Mouse (Mus musculus) right cerebral cortex, adult 18-20 months (tissue): ENCODE measurements around the gene Ubash3a.
"Not testable (repeated sequence)": the region's sequence is repeated elsewhere in the genome, so short reads cannot be mapped to it uniquely, and the experiment has no call there.

Experiments
- DNase-seq: peaks from one replicate; pipeline ENCODE4 v3.0.0; 2022; ENCODE audit warnings: mixed read lengths

Ubash3a gene

DNA sequence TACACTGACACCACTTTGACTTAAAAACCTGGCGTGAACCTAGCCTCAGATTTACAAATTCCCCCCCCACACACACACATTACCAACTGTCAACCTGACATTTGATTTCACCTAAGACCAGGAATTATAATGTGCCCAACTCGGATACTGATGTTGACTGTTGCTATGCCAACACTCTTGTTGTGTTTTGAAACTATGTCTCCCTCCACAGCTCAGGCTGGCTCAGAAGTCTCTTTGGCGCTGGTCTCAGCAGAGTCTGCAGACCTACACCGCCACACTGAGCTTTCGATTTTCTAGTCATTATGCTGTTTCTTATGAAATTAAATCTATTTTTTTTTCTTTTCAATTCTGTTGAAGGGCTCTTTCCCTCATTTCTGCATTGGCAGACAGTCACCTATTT, 55.0 kb downstream of the Ubash3a start:
- DNase-seq: no peak

DNA sequence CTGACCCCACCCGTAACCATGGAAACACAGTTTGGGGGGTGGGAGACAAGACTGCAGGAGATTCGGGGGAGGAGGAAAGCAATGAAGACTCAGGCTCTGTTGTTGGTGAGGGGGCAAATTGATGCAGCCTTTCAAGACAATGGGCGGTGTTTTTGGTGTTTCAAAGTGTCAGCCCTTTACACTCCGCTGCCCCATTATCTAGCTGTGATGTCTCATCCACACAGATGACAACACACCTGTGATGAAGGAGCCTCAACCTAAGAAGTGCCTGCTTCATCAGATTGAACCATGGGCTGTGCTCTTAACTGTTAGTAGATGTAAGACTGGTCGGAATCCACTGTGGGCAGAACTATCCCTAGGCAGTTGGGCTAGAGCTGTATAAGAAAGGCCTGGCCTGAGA, 56.1 kb downstream of the Ubash3a start:
- DNase-seq: no peak

DNA sequence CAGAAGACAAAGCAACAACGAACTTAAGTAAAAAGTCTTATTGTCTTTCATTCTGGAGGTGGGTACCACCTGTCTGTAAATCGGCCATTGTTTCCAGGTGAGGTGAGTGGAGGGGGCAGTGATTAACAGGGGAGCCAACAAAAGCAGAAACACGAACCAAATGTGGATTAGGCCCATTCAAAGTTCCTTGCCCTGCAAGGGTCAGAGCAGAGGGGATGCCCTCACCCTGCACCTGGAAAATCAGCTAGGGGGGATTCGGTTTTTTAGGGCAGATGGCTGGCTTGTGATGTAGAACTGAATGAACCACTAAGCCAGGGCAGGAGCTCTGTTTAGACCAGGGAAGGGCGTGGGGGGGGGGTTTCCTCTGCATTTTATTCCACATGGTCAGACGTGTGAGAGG, 56.7 kb downstream of the Ubash3a start:
- DNase-seq: no peak

DNA sequence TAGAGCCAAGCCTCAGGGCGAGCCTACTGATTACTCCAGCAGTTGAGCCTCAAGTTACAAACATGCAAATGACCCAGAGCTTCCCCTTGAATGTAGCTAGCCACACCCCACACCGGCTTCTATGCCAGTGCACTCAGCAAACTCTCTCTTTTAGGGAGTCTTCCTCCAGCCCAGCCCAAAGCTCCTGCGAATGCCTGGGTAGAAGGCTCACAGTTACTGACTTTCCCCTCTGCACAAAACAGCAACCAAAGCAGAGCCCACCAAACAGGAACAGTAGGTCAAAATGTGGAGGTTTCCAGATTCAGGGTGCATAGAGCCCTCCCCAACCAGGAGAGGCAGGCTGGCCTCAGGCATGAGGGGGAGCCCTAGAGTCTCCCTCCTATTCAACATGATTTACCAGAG, 57.5 kb downstream of the Ubash3a start:
- DNase-seq: no peak

DNA sequence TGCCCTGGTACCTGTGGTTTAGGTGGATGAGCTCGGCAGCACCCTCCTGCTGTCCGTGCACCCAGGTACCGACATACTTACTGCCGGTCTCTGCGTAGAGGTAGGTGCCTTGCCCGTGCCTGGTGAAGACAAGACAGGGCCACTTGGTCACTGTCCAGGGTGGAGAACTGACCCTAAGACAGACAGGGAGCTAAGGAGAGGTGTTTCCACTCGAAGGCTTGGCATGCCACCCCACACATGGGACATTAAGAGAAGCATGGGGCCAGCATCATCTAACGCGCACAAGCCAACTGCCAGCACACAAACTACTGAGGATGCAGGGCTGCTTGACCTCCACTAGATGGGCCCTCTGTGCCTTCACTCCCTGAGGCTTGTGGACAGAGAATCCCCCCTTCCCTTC, 58.2 kb downstream of the Ubash3a start:
- DNase-seq: no peak

DNA sequence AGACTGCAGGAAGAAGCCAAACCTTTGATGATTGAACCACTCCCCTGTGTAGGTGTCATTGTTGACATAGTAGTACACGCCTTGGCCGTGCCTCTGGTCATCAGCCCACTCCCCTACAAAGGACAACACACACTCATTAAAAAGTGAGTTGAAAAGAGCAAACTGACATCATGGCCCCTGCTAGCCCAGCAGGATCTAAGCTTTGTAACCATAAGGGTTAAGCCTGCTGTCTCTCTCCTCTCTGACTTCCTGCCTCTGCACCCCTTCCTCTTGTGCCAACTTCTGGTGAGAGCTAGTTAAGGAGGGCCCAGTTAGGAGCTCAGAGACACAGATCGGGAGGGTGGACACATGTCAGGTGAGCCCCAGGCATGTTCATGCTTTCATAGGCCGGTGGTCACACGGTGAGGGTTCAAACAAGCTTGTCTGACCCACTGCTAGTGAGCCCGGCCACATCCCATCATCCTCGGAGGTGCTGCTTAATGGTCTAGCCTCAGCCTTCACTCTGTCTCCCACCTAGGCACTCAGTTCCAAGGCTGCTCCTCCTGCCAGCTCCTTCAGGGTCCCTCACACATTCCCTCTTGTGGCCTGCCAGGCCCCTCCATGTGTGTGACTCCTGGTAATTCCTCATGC, 58.8 kb downstream of the Ubash3a start:
- no peak for DNase-seq

DNA sequence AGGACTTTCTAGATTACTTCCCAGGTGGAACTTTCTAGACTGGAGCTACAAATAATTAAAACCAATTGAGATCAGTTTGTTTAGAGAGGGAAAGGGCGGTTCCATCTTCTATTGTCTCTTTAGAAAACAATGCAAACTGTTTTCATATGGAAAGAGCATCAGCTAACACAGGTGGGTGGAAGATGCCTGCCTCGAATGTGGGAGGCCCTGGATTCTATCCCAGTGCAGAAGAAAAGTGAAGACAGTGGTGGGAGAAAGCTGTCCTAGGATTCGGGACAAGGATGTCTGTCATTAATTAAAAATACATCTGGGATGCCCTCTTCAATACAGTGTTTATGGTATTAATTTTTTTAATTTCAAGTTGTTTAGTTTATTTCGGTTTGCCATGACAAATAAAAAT, 59.5 kb downstream of the Ubash3a start:
- DNase-seq: peak; percentile 57

DNA sequence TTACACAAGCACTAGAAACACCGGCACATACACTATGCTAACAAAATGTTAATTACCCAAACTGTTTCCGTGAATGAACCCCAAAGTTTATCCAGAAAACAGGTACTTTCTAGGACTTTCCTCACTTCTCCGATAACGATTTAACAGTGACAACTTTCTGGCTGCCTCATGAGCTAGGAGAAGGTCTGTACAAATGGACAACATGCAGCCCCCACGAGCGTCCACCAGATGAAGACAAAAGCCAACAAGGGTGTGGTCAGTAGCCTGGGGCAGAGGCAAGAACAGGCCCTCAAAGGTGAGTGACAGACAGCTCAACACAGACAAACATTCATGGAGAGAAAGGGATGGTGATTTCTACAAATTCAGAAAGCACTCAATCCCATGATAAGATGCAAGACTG, 59.9 kb downstream of the Ubash3a start:
- DNase-seq: no peak

DNA sequence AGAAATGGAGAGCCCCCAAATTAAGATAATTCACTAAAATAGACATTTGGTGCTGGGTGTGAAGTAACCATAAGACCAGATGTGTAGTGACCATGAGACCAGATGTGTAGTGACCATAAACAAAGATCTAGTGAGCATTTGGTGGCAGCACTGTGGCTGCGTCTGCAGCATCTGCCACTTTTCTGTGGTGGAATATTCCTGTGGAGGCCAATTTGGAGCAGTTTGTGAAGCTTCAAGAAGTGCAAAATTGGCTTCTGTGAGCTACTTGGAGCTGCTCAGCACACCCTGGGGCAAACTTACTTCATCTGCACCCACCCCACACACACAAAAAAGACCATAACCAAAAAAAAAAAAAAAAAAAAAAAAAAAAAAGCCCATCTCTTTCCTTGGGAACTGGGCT, 60.3 kb downstream of the Ubash3a start:
- DNase-seq: no peak

DNA sequence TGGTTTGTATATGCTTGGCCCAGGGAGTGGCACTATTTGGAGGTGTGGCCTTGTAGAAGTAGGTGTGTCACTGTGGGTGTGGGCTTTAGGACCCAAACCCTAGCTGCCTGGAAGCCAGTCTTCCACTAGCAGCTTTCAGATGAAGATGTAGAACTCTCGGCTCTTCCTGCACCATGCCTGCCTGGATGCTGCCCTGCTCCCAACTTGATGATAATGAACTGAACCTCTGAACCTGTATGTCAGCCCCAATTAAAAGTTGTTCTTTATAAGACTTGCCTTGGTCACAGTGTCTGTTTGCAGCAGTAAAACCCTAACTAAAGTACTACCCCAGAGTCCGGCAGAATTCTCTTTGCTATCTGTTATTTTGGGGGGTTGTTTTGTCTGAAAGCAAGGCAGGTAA, 62.1 kb downstream of the Ubash3a start:
- no peak for DNase-seq

DNA sequence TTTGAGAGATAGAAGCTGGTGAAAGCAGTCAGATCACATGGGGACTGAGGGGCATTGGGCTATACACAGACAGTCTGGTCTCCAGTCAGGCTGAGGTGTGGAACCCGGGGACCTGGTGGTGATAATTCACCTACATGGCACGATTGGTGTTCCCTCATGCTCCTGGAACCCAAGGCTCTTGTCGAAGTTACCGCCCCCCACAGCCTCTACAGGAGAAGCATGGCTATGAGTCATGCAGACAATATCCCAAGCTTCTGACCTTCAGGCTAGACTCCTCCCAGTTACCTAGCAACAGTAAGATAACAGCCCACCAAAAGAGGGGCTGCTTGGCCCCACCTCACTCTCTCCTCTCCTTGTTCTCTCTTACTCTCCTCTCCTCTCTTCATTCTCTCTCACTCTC, 62.6 kb downstream of the Ubash3a start:
- no peak for DNase-seq

DNA sequence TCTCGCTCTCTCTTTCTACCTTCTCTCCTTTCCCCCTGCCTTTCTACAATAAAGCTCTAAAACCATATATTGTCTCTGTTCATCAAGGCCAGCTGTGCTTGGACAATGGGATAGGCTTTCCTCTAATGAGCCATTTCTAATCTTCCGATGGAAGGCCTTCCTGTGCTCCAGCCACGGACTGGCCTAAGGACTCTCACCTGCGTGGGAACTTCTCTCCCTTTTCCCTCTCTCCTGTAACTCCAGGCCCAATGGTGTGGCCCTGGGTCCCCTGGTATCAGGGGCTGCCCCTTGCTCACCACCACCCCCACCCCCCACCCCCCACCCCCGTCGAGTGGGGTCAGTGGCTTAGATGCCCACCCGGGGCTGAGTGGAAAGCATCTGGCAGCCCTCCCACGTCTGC, 63.1 kb downstream of the Ubash3a start:
- DNase-seq: not testable (repeated sequence)

DNA sequence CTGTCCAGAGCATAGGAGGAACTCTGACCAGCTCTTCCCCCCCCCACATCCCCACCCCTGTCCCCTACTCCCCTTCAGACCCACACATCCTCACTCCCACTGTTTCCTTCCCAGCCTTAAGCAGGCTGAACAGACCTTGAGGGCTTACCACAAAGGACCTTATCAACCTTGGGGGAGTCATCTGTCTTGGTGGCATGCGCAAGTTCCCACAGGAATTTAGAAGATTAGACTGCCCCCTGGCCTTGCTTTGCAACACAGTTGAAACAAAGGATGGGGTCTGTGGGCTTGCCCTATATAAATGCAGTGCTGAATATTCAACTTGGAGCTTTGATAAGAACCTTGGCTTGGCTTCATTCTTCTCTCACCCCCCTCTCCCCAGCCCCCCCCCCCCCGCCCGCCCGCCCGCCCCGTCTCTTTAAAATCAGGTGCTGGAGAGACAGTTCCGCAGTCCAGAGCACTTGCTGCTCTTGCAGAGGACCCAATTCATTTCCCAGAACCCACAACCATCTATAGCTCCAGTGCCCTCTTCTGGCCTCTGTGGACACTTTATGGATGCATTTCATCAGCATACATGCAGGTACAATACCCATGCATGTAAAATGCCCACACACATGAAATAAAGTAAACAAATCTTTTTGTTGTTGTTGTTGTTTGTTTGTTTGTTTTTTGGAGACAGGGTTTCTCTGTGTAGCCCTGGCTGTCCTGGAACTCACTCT, 63.6 kb downstream of the Ubash3a start:
- no peak for DNase-seq

DNA sequence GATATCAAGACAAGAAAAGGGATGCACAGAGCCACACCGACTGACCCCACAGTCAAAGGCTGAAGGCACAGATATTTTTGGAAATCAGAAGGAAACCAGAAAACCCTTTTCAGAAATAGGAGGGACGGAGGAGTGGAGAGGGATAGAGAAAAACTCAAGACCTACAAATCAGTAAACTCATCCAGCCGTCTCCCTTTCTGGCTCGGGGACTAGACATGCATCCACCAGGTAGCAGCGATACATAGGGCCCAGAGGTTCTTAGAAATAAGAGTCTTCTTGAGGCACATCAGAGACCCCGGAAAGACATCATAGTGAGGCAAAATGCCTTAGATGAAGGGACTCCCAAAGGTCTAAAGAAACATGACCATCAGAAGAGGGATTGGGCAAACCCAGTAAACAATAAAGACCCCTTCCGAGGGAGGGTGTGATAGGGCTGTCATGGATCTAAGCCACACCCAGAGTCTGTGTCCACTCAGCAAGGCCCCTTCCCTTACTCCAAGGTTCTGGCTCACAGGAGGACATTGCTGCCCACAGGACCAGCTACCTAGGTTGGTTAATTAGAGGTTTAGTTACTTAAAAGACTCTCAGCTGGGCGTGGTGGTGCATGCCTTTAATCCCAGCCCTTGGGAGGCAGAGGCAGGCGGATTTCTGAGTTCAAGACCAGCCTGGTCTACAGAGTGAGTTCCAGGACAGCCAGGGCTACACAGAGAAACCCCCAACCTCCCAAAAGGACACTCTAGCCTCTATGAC, 64.9 kb downstream of the Ubash3a start:
- DNase-seq: no peak

DNA sequence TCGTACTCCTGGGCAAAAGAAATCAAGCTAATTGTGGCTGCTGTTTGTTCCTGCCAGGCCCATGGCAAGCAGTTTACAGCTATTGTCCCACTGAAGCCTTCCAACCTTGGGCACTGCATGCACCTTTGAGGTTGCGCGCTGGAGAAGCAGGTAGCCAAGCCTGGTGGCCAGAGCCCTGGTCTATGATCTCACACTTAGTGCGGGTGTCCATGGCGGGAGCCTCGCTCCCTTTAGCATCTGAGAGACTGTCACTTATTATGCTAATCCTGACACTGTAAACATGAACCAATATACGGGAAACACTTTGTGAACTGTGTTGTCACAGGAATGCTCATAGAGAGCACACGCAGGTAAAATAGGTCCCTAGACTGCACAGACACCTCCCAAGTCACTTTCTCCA, 66.0 kb downstream of the Ubash3a start:
- no peak for DNase-seq

DNA sequence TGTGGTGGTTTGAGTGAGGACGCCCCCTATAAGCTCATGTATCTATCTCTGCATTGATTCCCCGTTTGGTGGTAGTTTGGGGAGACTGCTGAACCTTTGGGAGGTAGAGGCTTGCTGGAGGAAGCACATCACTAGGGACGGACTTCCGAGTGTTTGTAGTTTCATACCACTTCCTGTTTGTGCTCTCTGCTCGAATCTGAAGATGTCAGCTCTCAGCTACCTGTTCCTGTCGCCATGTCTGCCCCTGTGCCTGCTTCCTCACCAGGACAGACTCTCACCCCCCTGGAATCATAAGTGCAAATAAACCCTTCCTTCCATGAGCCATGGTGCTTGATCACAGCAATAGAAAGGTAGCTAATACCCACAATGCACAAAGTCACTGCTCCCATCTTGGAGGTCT, 67.5 kb downstream of the Ubash3a start:
- DNase-seq: no peak

DNA sequence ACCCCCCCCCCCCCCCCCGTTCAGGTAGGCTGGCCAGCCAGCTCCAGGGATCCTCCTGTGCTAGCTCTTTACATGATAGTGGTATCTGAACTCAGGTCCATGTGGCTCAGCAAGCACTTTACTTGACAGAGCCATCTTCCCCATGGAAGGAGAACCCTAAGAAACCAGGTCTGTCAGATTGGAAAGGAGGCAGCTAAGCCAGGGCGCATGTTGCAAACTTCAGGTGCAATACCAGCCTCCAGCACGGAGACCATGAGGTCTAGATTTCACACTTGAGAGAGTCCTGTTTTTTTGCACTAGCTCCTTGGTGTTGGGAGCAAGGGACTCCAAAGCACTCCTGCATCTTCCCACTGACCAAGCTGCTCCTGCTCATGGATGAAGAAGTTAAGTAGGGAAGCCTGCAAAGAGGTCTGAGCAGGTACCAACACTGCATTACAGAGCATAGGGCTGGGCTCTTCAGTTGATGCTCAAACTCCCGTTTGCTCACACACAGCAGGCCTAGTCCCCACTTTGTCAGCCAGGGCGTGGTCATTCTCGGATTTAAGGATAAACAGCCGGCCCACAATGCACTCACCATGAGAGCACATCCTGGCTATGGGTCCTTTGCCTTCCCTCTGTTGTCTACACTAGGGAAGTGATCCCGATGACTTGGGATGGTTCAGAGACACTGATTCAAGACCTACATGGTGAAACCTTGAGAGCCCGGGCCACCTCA, 68.7 kb downstream of the Ubash3a start:
- DNase-seq: peak; percentile 55

DNA sequence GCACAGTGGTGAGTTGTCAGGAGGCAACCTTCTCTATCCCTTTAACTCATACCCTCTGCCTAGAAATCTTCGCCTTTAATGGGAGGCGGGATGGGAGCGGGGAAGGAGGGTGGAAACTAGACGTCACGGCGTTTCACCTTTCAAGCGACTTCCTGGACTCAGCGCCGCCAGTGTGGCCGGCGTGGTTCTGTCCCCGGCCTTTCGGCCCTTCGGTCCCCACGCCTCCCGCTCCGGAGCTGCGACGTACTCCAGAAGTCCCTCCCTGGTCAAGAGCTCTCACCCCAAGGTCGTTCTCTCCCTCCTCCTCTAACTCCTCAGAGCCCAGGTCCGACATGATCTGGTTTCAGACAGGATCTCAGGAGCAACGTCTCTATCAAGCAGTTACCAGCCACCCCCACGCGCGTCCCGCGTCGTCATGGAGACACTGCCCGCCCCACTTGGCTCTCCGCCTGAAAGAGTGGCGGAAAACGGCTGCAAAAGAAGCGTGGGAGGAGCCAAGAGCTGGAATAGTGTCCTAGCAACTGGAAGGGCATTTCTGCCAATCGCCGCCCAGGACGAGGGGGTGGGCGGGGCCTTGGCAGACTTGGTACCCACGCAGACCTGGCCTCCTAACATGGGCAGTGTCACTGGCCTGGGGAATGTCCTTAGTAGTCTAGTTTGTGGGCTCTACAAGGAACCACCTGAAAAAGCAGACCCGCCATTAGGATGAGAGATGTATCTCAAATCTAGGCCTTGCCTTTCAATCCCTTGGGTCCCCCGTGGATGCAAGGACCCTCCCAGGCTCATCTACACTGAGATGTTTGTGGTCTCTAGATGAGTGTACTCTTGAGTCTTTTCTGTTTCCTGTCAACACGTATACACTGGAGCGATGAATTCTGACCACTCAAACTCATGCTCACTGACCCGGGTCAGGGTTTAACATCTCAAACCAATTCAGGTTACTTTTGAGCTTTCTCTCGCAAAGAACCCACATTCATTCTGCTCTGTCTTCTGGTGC, 69.5 kb downstream of the Ubash3a start, which contains the start of gene Rsph1:
TSS of gene Rsph1 (minus strand) at position 462 of the 997 bp plus-strand sequence.
- DNase-seq: peak; percentile 100

DNA sequence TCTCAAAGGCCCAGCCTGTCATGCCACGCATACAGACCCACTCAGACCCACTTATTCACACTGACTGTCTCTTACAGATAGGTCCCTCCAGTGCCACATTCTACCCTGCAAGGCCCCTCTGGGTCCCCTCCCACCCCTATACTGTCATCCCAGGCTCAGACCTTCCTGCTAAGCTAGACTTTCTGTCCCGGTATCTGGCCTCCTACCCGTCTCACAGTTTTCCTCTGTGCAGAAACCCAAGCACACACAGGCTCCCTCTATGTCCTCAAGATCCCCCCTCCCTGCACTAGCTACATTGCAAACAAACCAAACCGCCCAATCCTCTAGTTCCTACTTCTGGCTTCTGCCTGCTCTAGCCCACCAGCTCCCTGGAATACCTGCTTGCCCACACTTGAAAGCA, 70.3 kb downstream of the Ubash3a start:
- DNase-seq: no peak

DNA sequence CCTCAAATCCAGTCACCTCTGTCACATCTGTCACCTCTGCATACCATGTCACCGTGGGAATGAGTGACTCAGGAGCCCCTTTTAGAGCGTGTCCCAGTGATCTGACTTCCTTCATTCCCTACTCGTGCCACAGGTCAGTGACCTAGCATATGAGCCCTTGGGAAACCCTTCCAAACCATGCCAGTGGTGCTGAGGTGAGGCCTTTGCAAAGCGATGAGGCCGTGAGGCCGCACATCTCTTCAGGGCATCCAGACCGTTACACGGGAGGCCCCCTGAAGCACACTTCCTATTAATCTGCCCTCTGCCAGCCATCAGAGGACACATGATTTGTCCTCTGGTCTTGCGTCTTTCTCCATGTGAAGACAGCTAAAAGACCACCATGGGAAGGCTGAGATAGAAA, 71.9 kb downstream of the Ubash3a start:
- no peak for DNase-seq

DNA sequence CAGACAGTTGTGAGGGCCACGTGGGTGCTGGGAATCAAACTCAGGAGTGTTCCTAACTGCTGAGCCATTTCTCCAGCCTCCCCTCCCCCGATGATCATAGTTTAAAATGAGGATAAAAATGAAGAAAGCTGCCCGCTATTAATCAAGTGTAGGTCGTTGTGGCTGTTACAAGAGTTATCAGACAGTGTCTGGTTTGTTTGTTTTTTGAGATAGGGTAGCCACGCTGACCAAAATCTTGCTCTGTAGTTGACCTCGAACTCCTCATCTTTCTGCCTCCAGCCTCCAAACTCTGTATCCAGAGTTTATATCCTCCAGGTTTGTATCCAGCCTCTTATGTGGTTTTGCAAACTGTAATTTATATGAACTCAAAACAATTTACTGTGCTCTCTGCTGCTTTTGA, 72.6 kb downstream of the Ubash3a start:
- no peak for DNase-seq
